Mouse (Mus musculus) brain, embryonic 14.5 days (tissue): ENCODE data around the gene Glo1.

Experiments used
- CTCF ChIP-seq: fragments of 200-500 bp; IDR thresholded peaks from 2 replicates; pipeline ENCODE4 v1.5.1; 2012; ENCODE audit warnings: inconsistent platforms, mild to moderate bottlenecking, moderate library complexity, borderline replicate concordance; ENCODE audit not compliant: insufficient read depth, insufficient read length; ENCODE audit errors: extremely low read depth
- POLR2A ChIP-seq: fragments of 200-500 bp; IDR thresholded peaks from 2 replicates; pipeline ENCODE4 v1.6.1; 2012; ENCODE audit warnings: mild to moderate bottlenecking, inconsistent platforms, borderline replicate concordance; ENCODE audit not compliant: poor library complexity, insufficient read depth, insufficient read length, severe bottlenecking; ENCODE audit errors: extremely low read depth

- TF ChIP-seq CTCF (no peak), POLR2A (no peak)
Observed at GRCm38 (mm10) chr17:30637714-30638113, 11.0 kb upstream of the Glo1 start.
